Mouse (Mus musculus): Measurements from ENCODE around the gene Eps15l1. TPM values are rescaled to one million over a fixed set of nuclear protein-coding genes. Genes with fewer than 3 reads are reported as not detected.

Eps15l1 gene
- total and polyA plus RNA-seq, 3 experiments, result 19.1 to 40.8 TPM; not detected in 1

GRCm38 (mm10) chr8:72382395-72382794 lies 38.9 kb downstream of the Eps15l1 start:
- peaks cover 0 to 4% of the 10 kb centered on the region in 2 experiments; a peak in 2 of 4 replicates for H3K36me3 ChIP-seq (ENCODE audit: control insufficient read depth in 1 of 2, insufficient read depth in 2 of 2, low read length in 2 of 2)
- H3K9ac ChIP-seq (ENCODE audit: control insufficient read depth, low read depth, low read length, poor library complexity, severe bottlenecking), result no peak overlapping the region
- no peak overlapping the region for H3K4me3 ChIP-seq (ENCODE audit: control insufficient read depth in 1 of 2, insufficient read depth in 1 of 2, low read depth in 2 of 2, low read length in 2 of 2)
- no peaks in the 10 kb centered on the region for H3K4me1 ChIP-seq (ENCODE audit: control insufficient read depth in 1 of 2, insufficient read depth in 2 of 2, low read length in 2 of 2)
- H3K27ac ChIP-seq (ENCODE audit: control insufficient read depth, low read depth, low read length), result no peak overlapping the region
- H3K27me3 ChIP-seq (ENCODE audit: control insufficient read depth in 1 of 2, insufficient read depth in 2 of 2, low read length in 2 of 2), result no peaks in the 10 kb centered on the region
- no peaks in the 10 kb centered on the region for H3K9me3 ChIP-seq (replicated peaks; ENCODE audit: insufficient read depth, low read length)
- H3K79me2 ChIP-seq (ENCODE audit: control insufficient read depth, insufficient read depth, low read length, poor library complexity), result no peaks in the 10 kb centered on the region
- TF ChIP-seq CTCF (IDR thresholded peaks at IDR 0.05 in 2 of 3, conservative IDR thresholded peaks at IDR 0.05 in 1 of 3; ENCODE audit: control insufficient read depth in 1 of 3, insufficient read depth in 1 of 3, low read depth in 2 of 3, low read length in 3 of 3, poor library complexity in 1 of 3, severe bottlenecking in 1 of 3) (peak; percentile 22 to 70 (median 26); a peak in 4 of 6 replicates), ZC3H11A (IDR thresholded peaks at IDR 0.05; ENCODE audit: low read depth, low read length) (no peak)
- DNase-seq (ENCODE audit: low read depth, low spot score), result peak; percentile 16

- Histone ChIP-seq H3K36me3 (ENCODE audit: control insufficient read depth in 1 of 2, insufficient read depth in 2 of 2, low read length in 2 of 2) (peaks cover 0 to 7% of the 10 kb centered on the region in 2 experiments; a peak in 2 of 4 replicates), H3K9ac (ENCODE audit: control insufficient read depth, low read depth, low read length, poor library complexity, severe bottlenecking) (no peak overlapping the region), H3K27me3 (ENCODE audit: control insufficient read depth in 1 of 2, insufficient read depth in 2 of 2, low read length in 2 of 2) (no peaks in the 10 kb centered on the region), H3K79me2 (ENCODE audit: control insufficient read depth, insufficient read depth, low read length, poor library complexity) (no peaks in the 10 kb centered on the region), H3K27ac (ENCODE audit: control insufficient read depth, low read depth, low read length) (no peak overlapping the region), H3K4me1 (ENCODE audit: control insufficient read depth in 1 of 2, insufficient read depth in 2 of 2, low read length in 2 of 2) (no peaks in the 10 kb centered on the region), H3K4me3 (ENCODE audit: control insufficient read depth in 1 of 2, insufficient read depth in 1 of 2, low read depth in 2 of 2, low read length in 2 of 2) (no peak overlapping the region), H3K9me3 (replicated peaks; ENCODE audit: insufficient read depth, low read length) (no peaks in the 10 kb centered on the region)
- DNase-seq (ENCODE audit: low read depth, low spot score), result no peak
- no peak for TF ChIP-seq TCF12 (IDR thresholded peaks at IDR 0.05; ENCODE audit: low read depth, low read length)
- TF ChIP-seq HCFC1 (IDR thresholded peaks at IDR 0.05; ENCODE audit: low read depth, low read length), result no peak
- no peak for TF ChIP-seq POLR2A (IDR thresholded peaks at IDR 0.05; ENCODE audit: control insufficient read depth in 1 of 2, insufficient read depth in 1 of 2, low read depth in 1 of 2, low read length in 2 of 2, poor library complexity in 1 of 2)
- no peak for TF ChIP-seq ETS1 (IDR thresholded peaks at IDR 0.05; ENCODE audit: low read depth, low read length)
- TF ChIP-seq TAL1 (IDR thresholded peaks at IDR 0.05; ENCODE audit: low read length), result no peak
- no peak for TF ChIP-seq POLR2AphosphoS5 (IDR thresholded peaks at IDR 0.05; ENCODE audit: borderline replicate concordance, low read depth, low read length)
- no peak for TF ChIP-seq ZC3H11A (IDR thresholded peaks at IDR 0.05; ENCODE audit: low read depth, low read length)
- no peak for TF ChIP-seq USF1 (IDR thresholded peaks at IDR 0.05; ENCODE audit: low read depth, low read length)
- no peak for TF ChIP-seq UBTF (IDR thresholded peaks at IDR 0.05; ENCODE audit: borderline replicate concordance, insufficient read depth, low read depth, low read length)
- no peak for TF ChIP-seq ZKSCAN1 (IDR thresholded peaks at IDR 0.05; ENCODE audit: low read depth, low read length)
- TF ChIP-seq MAFK (IDR thresholded peaks at IDR 0.05; ENCODE audit: borderline replicate concordance, low read depth, low read length), result no peak
- no peak for TF ChIP-seq BHLHE40 (IDR thresholded peaks at IDR 0.05; ENCODE audit: borderline replicate concordance, low read depth, low read length)
- TF ChIP-seq EP300 (IDR thresholded peaks at IDR 0.05; ENCODE audit: low read depth in 1 of 2, low read length in 2 of 2), result no peak
- TF ChIP-seq NELFE (IDR thresholded peaks at IDR 0.05; ENCODE audit: low read depth, low read length), result no peak
- TF ChIP-seq CHD1 (IDR thresholded peaks at IDR 0.05; ENCODE audit: low read depth, low read length), result no peak
- no peak for TF ChIP-seq RAD21 (IDR thresholded peaks at IDR 0.05; ENCODE audit: low read depth, low read length)
- no peak for TF ChIP-seq KAT2A (conservative IDR thresholded peaks at IDR 0.05; ENCODE audit: low read depth, low read length)
- no peak for TF ChIP-seq MAX (IDR thresholded peaks at IDR 0.05; ENCODE audit: low read length)
- no peak for TF ChIP-seq TBP (IDR thresholded peaks at IDR 0.05; ENCODE audit: low read depth, low read length)
- no peak for TF ChIP-seq JUND (IDR thresholded peaks at IDR 0.05; ENCODE audit: low read depth, low read length)
Observed at GRCm38 (mm10) chr8:72380656-72381055, 40.6 kb downstream of the Eps15l1 start.
